7 mouse cellular contexts compared by ENCODE assay signal in the genomic region with DNA sequence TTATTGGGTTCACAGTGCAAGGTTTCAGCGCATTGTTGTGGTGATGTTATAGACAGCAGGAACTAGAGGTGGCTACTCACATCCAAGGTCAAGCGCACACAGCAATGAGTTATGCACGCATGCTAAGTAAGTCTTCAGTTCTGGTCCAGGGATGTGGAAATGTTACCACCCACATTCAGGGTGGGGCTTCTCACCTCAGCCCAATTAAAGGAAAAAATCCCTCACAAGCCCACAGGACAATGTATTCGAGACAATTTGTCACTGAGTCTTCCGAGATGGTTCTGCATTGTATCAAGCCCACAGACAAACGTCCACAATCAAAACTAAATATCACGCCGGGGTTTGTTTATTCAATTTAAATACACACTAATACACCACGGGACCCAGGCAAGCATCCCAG. TPM values are rescaled to one million over a fixed set of nuclear protein-coding genes. Genes with fewer than 3 reads are reported as not detected.
DNase-seq lines count a peak whose midpoint lies in the region; ATAC-seq and TF ChIP-seq lines count a peak whose summit lies in the region.

No protein-coding gene starts in this region.

- TF ChIP-seq POLR2A in testis, adult 2 months (IDR thresholded peaks at IDR 0.05; ENCODE audit: control insufficient read depth, low read depth, low read length) = no peak

- H3K36me3 ChIP-seq in testis, adult 2 months (ENCODE audit: control insufficient read depth, insufficient read depth, low read length) = no peaks in the 10 kb centered on the region
- no peaks in the 10 kb centered on the region for H3K36me3 ChIP-seq in hindbrain, embryonic 13.5 days
- H3K36me3 ChIP-seq in liver, embryonic 14.5 days (replicated peaks; ENCODE audit: control insufficient read depth, insufficient read depth, low read depth) = no peaks in the 10 kb centered on the region
- no peaks in the 10 kb centered on the region for H3K36me3 ChIP-seq in stomach, postnatal 0 days (ENCODE audit: control insufficient read depth, insufficient read depth, low read length)

- no peak for TF ChIP-seq EP300 in liver, embryonic 14.5 days (IDR thresholded peaks at IDR 0.05; ENCODE audit: low read depth)
- no peak for TF ChIP-seq EP300 in stomach, postnatal 0 days (optimal IDR thresholded peaks at IDR 0.05)

- DNase-seq in testis, postnatal 10 days (ENCODE audit: low spot score) = no peak
- peak; percentile 51 to 57 for DNase-seq in cerebellum, postnatal 25 days
- no peak for DNase-seq in liver, embryonic 14.5 days (ENCODE audit: low read depth in 3 of 3, low spot score in 3 of 3)
- DNase-seq in stomach, postnatal 0 days (ENCODE audit: low spot score) = no peak
- DNase-seq in Muller cell, postnatal 12 days (ENCODE audit: inconsistent ontology term) = no peak

- peak; percentile 1 for ATAC-seq in hindbrain, embryonic 13.5 days (ENCODE audit: low FRiP score)
- ATAC-seq in liver, embryonic 14.5 days (ENCODE audit: insufficient read depth) = no peak
- ATAC-seq in stomach, postnatal 0 days (ENCODE audit: low FRiP score, low TSS enrichment) = peak; percentile 34; the same call in 1 of the 2 replicates

- peak overlapping the region; percentile 88 for H3K9ac ChIP-seq in hindbrain, embryonic 13.5 days
- no peak overlapping the region for H3K9ac ChIP-seq in liver, embryonic 14.5 days (replicated peaks)
- H3K9ac ChIP-seq in stomach, postnatal 0 days (ENCODE audit: low read length) = no peak overlapping the region; the same call in 1 of the 2 replicates

- H3K4me2 ChIP-seq in hindbrain, embryonic 13.5 days = peak overlapping the region; percentile 62
- peak overlapping the region; percentile 75 for H3K4me2 ChIP-seq in liver, embryonic 14.5 days (ENCODE audit: low read depth)
- peak overlapping the region; percentile 68 for H3K4me2 ChIP-seq in stomach, postnatal 0 days (replicated peaks; ENCODE audit: low read depth)

- 82% methylated on average over 9 of the region's 9 CpGs for WGBS in hindbrain, embryonic 13.5 days
- WGBS in liver, embryonic 14.5 days (ENCODE audit: insufficient replicate concordance) = 74% methylated on average over 9 of the region's 9 CpGs
- WGBS in stomach, postnatal 0 days = 47% methylated on average over 9 of the region's 9 CpGs

- no peak for TF ChIP-seq CTCF in testis, adult 2 months (IDR thresholded peaks at IDR 0.05; ENCODE audit: control insufficient read depth, insufficient read depth, insufficient replicate concordance, low read depth, low read length)
- TF ChIP-seq CTCF in liver, embryonic 14.5 days (IDR thresholded peaks at IDR 0.05; ENCODE audit: low read depth) = no peak
- no peak for TF ChIP-seq CTCF in stomach, postnatal 0 days (IDR thresholded peaks at IDR 0.05; ENCODE audit: low read depth)

- no peaks in the 10 kb centered on the region for H3K9me3 ChIP-seq in hindbrain, embryonic 13.5 days
- no peaks in the 10 kb centered on the region for H3K9me3 ChIP-seq in liver, embryonic 14.5 days (ENCODE audit: control insufficient read depth, low read length)
- H3K9me3 ChIP-seq in stomach, postnatal 0 days (ENCODE audit: control insufficient read depth, low read length) = no peaks in the 10 kb centered on the region

- peak overlapping the region; percentile 97 for H3K4me3 ChIP-seq in testis, adult 2 months (ENCODE audit: control insufficient read depth, low read depth, low read length)
- H3K4me3 ChIP-seq in hindbrain, embryonic 13.5 days = peak overlapping the region; percentile 80
- H3K4me3 ChIP-seq in liver, embryonic 14.5 days (ENCODE audit: insufficient read depth in 1 of 2, low read depth in 2 of 2, low read length in 2 of 2) = peak overlapping the region in 1 of 2 experiments; percentile 76; a peak in 2 of 4 replicates
- peak overlapping the region; percentile 94 for H3K4me3 ChIP-seq in stomach, postnatal 0 days (ENCODE audit: low read depth, low read length)

- no peak overlapping the region for H3K27ac ChIP-seq in testis, adult 2 months (ENCODE audit: control insufficient read depth, insufficient read depth, low read depth, low read length)
- peak overlapping the region; percentile 89; the same call in 1 of the 2 replicates for H3K27ac ChIP-seq in hindbrain, embryonic 13.5 days
- no peak overlapping the region for H3K27ac ChIP-seq in liver, embryonic 14.5 days
- no peak overlapping the region for H3K27ac ChIP-seq in stomach, postnatal 0 days (replicated peaks)

- H3K27me3 ChIP-seq in testis, adult 2 months (ENCODE audit: control insufficient read depth, insufficient read depth, low read length) = no peaks in the 10 kb centered on the region
- H3K27me3 ChIP-seq in hindbrain, embryonic 13.5 days = no peaks in the 10 kb centered on the region
- no peaks in the 10 kb centered on the region for H3K27me3 ChIP-seq in liver, embryonic 14.5 days (ENCODE audit: control insufficient read depth, insufficient read depth, low read length)
- H3K27me3 ChIP-seq in stomach, postnatal 0 days (ENCODE audit: control insufficient read depth, insufficient read depth, low read length) = no peaks in the 10 kb centered on the region

- H3K4me1 ChIP-seq in testis, adult 2 months (ENCODE audit: control insufficient read depth, insufficient read depth, low read length) = peaks cover 2% of the 10 kb centered on the region
- H3K4me1 ChIP-seq in hindbrain, embryonic 13.5 days (replicated peaks) = peaks cover 16% of the 10 kb centered on the region
- H3K4me1 ChIP-seq in liver, embryonic 14.5 days (replicated peaks; ENCODE audit: control insufficient read depth in 2 of 2, insufficient read depth in 2 of 2, low read length in 1 of 2) = peaks cover 0 to 5% of the 10 kb centered on the region in 2 experiments; a peak in 1 of 4 replicates
- H3K4me1 ChIP-seq in stomach, postnatal 0 days (replicated peaks; ENCODE audit: control insufficient read depth, insufficient read depth) = no peaks in the 10 kb centered on the region

RNA-seq across cellular contexts. Expression of a gene that starts 0.7 kb away (rescaled TPM):
- polyA plus RNA-seq in testis, adult 2 months (2012; rRNA removed) = 60.3 and 73.9 TPM in 2 replicates
- polyA plus RNA-seq in hindbrain, embryonic 13.5 days (2015; fragmentation: Nextera tagmentation; extraction: Ambion mirVana) = 43.8 and 48.0 TPM in 2 replicates
- polyA plus RNA-seq in liver, embryonic 14.5 days (2012; rRNA removed) = 3.8 and 5.9 TPM in 2 replicates
- 12.6 and 13.9 TPM in 2 replicates for polyA plus RNA-seq in liver, embryonic 14.5 days (2014; fragmentation: Nextera tagmentation; extraction: Ambion mirVana)
- polyA plus RNA-seq in stomach, postnatal 0 days (2015; fragmentation: Nextera tagmentation; extraction: Ambion mirVana) = 33.6 and 35.2 TPM in 2 replicates

Comparison
In these comparisons a context has a peak if more than half of its experiments do, and no peak if none do; other contexts are left out.
1. DNase-seq: peak in cerebellum, postnatal 25 days (2 of 2); none in testis, postnatal 10 days (single experiment), liver, embryonic 14.5 days (0 of 3), stomach, postnatal 0 days (single experiment) and Muller cell, postnatal 12 days (single experiment).
2. Peak in every context shown above with its lines, with median percentiles within 50 percentile points of each other: H3K4me2 ChIP-seq.